Mouse (Mus musculus): ENCODE measurements around the gene Gaa.
"Not testable (repeated sequence)": the region's sequence is repeated elsewhere in the genome, so short reads cannot be mapped to it uniquely, and the experiment has no call there.

The Gaa gene

GRCm38 (mm10) chr11:119256557-119256956 is 11.1 kb upstream of the Gaa start:
- not testable (repeated sequence) for DNase-seq

- no peak for DNase-seq
These were observed 9.5 kb upstream of the Gaa start for GRCm38 (mm10) chr11:119258216-119258571.

- peak; percentile 81 for DNase-seq
These were observed 8.9 kb upstream of the Gaa start for GRCm38 (mm10) chr11:119258572-119259322.

- peak; percentile 65 for DNase-seq
These were observed 7.7 kb upstream of the Gaa start for GRCm38 (mm10) chr11:119259977-119260376.

GRCm38 (mm10) chr11:119264413-119264812 is 3.3 kb upstream of the Gaa start:
- no peak for DNase-seq

- DNase-seq = no peak
These were observed 1.9 kb upstream of the Gaa start for GRCm38 (mm10) chr11:119265811-119266210.

- peak; percentile 90 for DNase-seq
These were observed 429 bp upstream of the Gaa start for GRCm38 (mm10) chr11:119267241-119267674.

- DNase-seq = peak; percentile 66
These were observed 989 bp downstream of the Gaa start for GRCm38 (mm10) chr11:119268557-119269195.

- not testable (repeated sequence) for DNase-seq
These were observed 4.8 kb downstream of the Gaa start for GRCm38 (mm10) chr11:119272492-119272891.

- no peak for DNase-seq
These were observed 5.7 kb downstream of the Gaa start for GRCm38 (mm10) chr11:119273186-119273930.

- no peak for DNase-seq
These were observed 13.3 kb downstream of the Gaa start for GRCm38 (mm10) chr11:119281030-119281429.

GRCm38 (mm10) chr11:119285791-119286527 is 18.3 kb downstream of the Gaa start:
- peak; percentile 40 for DNase-seq

GRCm38 (mm10) chr11:119287207-119287992 is 19.7 kb downstream of the Gaa start:
- peak; percentile 55 for DNase-seq

- not testable (repeated sequence) for DNase-seq
These were observed 25.2 kb downstream of the Gaa start for GRCm38 (mm10) chr11:119292861-119293260.

GRCm38 (mm10) chr11:119297996-119298395 is 30.3 kb downstream of the Gaa start:
- DNase-seq = peak; percentile 21

GRCm38 (mm10) chr11:119298917-119299316 is 31.2 kb downstream of the Gaa start:
- DNase-seq = no peak

GRCm38 (mm10) chr11:119299391-119300245 is 31.9 kb downstream of the Gaa start, which contains the start of gene Eif4a3:
Gene Eif4a3, minus strand, starts transcription at chr11:119300089.
- DNase-seq = peak; percentile 90

- no peak for DNase-seq
These were observed 32.7 kb downstream of the Gaa start for GRCm38 (mm10) chr11:119300246-119300935.

GRCm38 (mm10) chr11:119300986-119301385 is 33.3 kb downstream of the Gaa start:
- peak; percentile 15 for DNase-seq

Measured in cerebellum, adult 9-10 months (tissue).